Mouse (Mus musculus): ENCODE results near the gene Ptpn6. TPM values are rescaled to one million over a fixed set of nuclear protein-coding genes. Genes with fewer than 3 reads are reported as not detected.

The Ptpn6 gene
- polyA plus RNA-seq, 1 experiment from 2014 or later, result 7.9 TPM

GRCm38 (mm10) chr6:124717968-124718367, 20.5 kb downstream of the Ptpn6 start:
- WGBS, result 81% methylated on average over 13 of the region's 13 CpGs
- Histone ChIP-seq H3K4me1 (replicated peaks; ENCODE audit: control insufficient read depth, insufficient read depth, low read length) (peaks cover 5% of the 10 kb centered on the region; the same call in 1 of the 2 replicates), H3K9ac (ENCODE audit: low read depth, low read length) (no peak overlapping the region), H3K27me3 (ENCODE audit: control insufficient read depth, insufficient read depth, low read length) (no peaks in the 10 kb centered on the region), H3K27ac (ENCODE audit: low read depth, low read length) (no peak overlapping the region), H3K36me3 (ENCODE audit: control insufficient read depth, insufficient read depth, low read length) (peaks cover 13% of the 10 kb centered on the region), H3K9me3 (ENCODE audit: control insufficient read depth, low read length) (no peaks in the 10 kb centered on the region), H3K4me3 (ENCODE audit: low read depth, low read length) (no peak overlapping the region), H3K4me2 (replicated peaks; ENCODE audit: low read depth, low read length) (no peak overlapping the region)
- DNase-seq (ENCODE audit: low spot score) (no peak), ATAC-seq (ENCODE audit: low FRiP score) (0 out of 2 replicates have a peak, but pooled peaks have one; percentile 11)

DNA sequence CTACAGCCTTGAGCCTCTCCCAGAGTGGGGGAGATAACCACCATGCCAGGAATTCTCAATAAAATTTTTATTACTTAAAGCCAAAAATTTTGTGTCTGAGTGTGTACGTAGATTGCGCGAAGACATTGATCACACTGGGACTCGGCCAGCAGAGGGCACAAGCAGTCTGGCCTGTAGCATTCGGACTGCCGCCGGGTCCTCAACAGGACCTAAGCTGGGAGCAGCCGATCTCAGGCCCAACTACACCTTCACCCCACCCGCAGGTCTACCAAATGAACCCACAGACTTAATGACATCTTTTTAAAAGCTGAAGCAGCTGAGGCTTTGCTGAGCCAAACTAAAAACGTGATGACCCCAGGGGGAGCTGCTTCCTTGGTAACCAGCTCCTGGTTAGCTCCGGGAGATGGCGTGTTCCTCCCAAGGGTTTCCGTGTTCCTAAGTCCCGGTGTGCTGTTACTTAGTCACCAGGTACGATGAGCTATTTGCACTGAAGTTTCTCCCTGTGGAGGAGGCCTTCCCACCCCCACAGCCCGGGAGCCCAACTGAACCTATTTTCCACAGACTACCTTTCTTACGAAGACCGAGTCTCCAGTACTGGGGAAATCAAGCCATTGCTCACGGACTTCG, 21.5 kb downstream of the Ptpn6 start:
- peaks cover 13% of the 10 kb centered on the region for H3K36me3 ChIP-seq (ENCODE audit: control insufficient read depth, insufficient read depth, low read length)
- no peak overlapping the region for H3K9ac ChIP-seq (ENCODE audit: low read depth, low read length)
- DNase-seq (ENCODE audit: low spot score), result peak; percentile 68
- 77% methylated on average over 20 of the region's 20 CpGs for WGBS
- H3K9me3 ChIP-seq (ENCODE audit: control insufficient read depth, low read length), result no peaks in the 10 kb centered on the region
- ATAC-seq (ENCODE audit: low FRiP score), result no peak
- no peaks in the 10 kb centered on the region for H3K27me3 ChIP-seq (ENCODE audit: control insufficient read depth, insufficient read depth, low read length)
- no peak overlapping the region for H3K27ac ChIP-seq (ENCODE audit: low read depth, low read length)
- H3K4me3 ChIP-seq (ENCODE audit: low read depth, low read length), result no peak overlapping the region
- no peak overlapping the region for H3K4me2 ChIP-seq (replicated peaks; ENCODE audit: low read depth, low read length)
- H3K4me1 ChIP-seq (replicated peaks; ENCODE audit: control insufficient read depth, insufficient read depth, low read length), result peaks cover 7% of the 10 kb centered on the region; the same call in 1 of the 2 replicates

DNA sequence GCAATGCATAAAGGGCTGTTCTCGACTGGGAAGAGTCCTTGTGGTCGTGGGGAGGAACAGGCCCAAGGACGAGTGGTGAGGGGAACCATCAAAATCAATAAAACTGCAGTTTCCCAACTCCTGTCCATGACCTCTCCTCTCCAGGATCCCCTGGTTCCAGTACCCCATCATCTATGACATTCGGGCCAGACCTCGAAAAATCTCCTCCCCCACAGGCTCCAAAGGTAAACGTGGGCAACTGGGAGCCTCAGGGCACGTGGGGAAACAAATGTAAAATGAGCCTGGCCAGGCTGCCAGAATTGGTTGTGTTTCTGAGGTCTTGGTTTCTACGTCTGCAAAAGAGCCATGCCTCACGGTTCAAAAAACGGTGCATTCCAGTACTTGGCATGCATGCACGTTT, 25.6 kb downstream of the Ptpn6 start:
- ATAC-seq (ENCODE audit: low FRiP score) (no peak), DNase-seq (ENCODE audit: low spot score) (no peak)
- H3K27ac ChIP-seq (ENCODE audit: low read depth, low read length), result peak overlapping the region; percentile 17; the same call in 1 of the 2 replicates
- no peaks in the 10 kb centered on the region for H3K27me3 ChIP-seq (ENCODE audit: control insufficient read depth, insufficient read depth, low read length)
- peaks cover 12% of the 10 kb centered on the region; the same call in 1 of the 2 replicates for H3K4me1 ChIP-seq (replicated peaks; ENCODE audit: control insufficient read depth, insufficient read depth, low read length)
- H3K4me2 ChIP-seq (replicated peaks; ENCODE audit: low read depth, low read length), result peak overlapping the region; percentile 97
- no peaks in the 10 kb centered on the region for H3K9me3 ChIP-seq (ENCODE audit: control insufficient read depth, low read length)
- peaks cover 13% of the 10 kb centered on the region for H3K36me3 ChIP-seq (ENCODE audit: control insufficient read depth, insufficient read depth, low read length)
- peak overlapping the region; percentile 76 for H3K4me3 ChIP-seq (ENCODE audit: low read depth, low read length)
- WGBS, result 25% methylated on average over 11 of the region's 11 CpGs
- H3K9ac ChIP-seq (ENCODE audit: low read depth, low read length), result peak overlapping the region; percentile 92

GRCm38 (mm10) chr6:124711824-124712782, 26.4 kb downstream of the Ptpn6 start, which contains the start of the genes Emg1 and Phb2:
Gene Emg1, minus strand, starts transcription at chr6:124712178.
Gene Phb2, plus strand, starts transcription at chr6:124712336.
- ATAC-seq (ENCODE audit: low FRiP score), result peak; percentile 97
- WGBS, result under 1% methylated on average over 68 of the region's 76 CpGs
- Histone ChIP-seq H3K9ac (ENCODE audit: low read depth, low read length) (peak within 1 kb of the TSS; percentile 92), H3K4me1 (replicated peaks; ENCODE audit: control insufficient read depth, insufficient read depth, low read length) (peaks cover 12% of the 10 kb centered on the region; the same call in 1 of the 2 replicates), H3K36me3 (ENCODE audit: control insufficient read depth, insufficient read depth, low read length) (peaks cover 13% of the 10 kb centered on the region), H3K9me3 (ENCODE audit: control insufficient read depth, low read length) (no peaks in the 10 kb centered on the region), H3K27ac (ENCODE audit: low read depth, low read length) (peak within 1 kb of the TSS; percentile 58), H3K4me2 (replicated peaks; ENCODE audit: low read depth, low read length) (peak within 1 kb of the TSS; percentile 97), H3K4me3 (ENCODE audit: low read depth, low read length) (peak within 1 kb of the TSS; percentile 76), H3K27me3 (ENCODE audit: control insufficient read depth, insufficient read depth, low read length) (no peaks in the 10 kb centered on the region)
- DNase-seq (ENCODE audit: low spot score), result peak; percentile 99

DNA sequence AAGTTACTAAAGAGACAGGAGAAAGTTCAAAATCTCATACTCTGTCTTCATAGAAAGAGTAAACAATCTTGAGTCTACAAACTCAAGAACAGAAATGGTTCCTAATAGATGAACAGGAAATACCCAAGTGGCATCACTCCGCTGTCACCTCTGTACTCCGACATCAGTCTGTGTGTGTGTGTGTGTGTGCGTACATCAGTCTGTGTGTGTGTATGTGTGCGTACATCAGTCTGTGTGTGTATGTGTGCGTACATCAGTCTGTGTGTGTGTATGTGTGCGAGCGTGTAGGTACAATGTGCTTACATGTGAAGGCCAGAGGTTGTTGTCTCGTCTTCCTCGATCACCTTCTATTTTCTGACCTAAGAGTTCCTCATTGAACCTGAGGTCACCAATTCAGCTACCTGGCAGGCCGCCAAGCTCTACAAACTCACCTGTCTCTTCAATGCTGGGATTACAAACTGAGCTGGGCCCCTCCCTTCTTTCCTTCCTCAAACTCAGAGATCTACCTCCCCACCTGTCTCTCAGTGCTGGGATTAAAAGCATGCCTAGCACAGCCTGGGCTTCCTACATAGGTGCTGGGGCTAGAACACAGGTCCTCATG, 30.1 kb downstream of the Ptpn6 start:
- Histone ChIP-seq H3K27me3 (ENCODE audit: control insufficient read depth, insufficient read depth, low read length) (no peaks in the 10 kb centered on the region), H3K36me3 (ENCODE audit: control insufficient read depth, insufficient read depth, low read length) (peaks cover 14% of the 10 kb centered on the region; the same call in 1 of the 2 replicates), H3K4me2 (replicated peaks; ENCODE audit: low read depth, low read length) (no peak overlapping the region), H3K9ac (ENCODE audit: low read depth, low read length) (no peak overlapping the region), H3K4me1 (replicated peaks; ENCODE audit: control insufficient read depth, insufficient read depth, low read length) (peaks cover 10% of the 10 kb centered on the region; the same call in 1 of the 2 replicates), H3K27ac (ENCODE audit: low read depth, low read length) (no peak overlapping the region), H3K4me3 (ENCODE audit: low read depth, low read length) (no peak overlapping the region), H3K9me3 (ENCODE audit: control insufficient read depth, low read length) (no peaks in the 10 kb centered on the region)
- no peak for DNase-seq (ENCODE audit: low spot score)
- 95% methylated on average over 10 of the region's 10 CpGs for WGBS
- no peak for ATAC-seq (ENCODE audit: low FRiP score)

DNA sequence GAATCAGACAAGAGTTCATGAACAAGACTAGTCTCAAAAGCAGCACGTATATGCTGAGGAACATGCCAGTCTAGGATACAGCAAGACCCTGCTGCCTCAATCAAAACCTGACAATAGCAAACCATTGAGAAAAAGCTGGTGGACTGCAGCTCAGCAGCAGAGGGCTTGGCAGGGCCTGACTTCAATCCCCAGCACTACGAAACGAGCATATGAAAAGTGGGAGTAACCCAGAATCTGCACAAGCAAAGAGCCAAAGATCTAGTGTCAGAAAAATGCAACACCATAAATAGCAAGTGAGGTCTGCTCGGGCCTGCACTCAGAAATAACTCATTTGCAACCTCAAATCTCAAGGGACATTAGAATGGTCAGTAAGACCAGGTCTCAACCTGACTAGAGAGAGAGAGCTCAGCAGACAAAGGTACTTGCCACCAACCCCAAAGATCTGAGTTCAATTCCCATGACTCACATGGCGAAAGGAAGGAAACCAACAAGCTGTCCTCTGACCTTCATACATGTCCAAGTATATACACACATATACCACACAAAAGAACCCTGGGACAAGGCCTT, 32.4 kb downstream of the Ptpn6 start:
- H3K4me1 ChIP-seq (replicated peaks; ENCODE audit: control insufficient read depth, insufficient read depth, low read length), result peaks cover 5% of the 10 kb centered on the region; the same call in 1 of the 2 replicates
- no peaks in the 10 kb centered on the region for H3K27me3 ChIP-seq (ENCODE audit: control insufficient read depth, insufficient read depth, low read length)
- H3K27ac ChIP-seq (ENCODE audit: low read depth, low read length), result no peak overlapping the region
- peaks cover 18% of the 10 kb centered on the region for H3K36me3 ChIP-seq (ENCODE audit: control insufficient read depth, insufficient read depth, low read length)
- no peak overlapping the region for H3K9ac ChIP-seq (ENCODE audit: low read depth, low read length)
- DNase-seq (ENCODE audit: low spot score) (no peak), ATAC-seq (ENCODE audit: low FRiP score) (no peak)
- no peak overlapping the region for H3K4me3 ChIP-seq (ENCODE audit: low read depth, low read length)
- WGBS, result 87% methylated on average over 5 of the region's 5 CpGs
- no peaks in the 10 kb centered on the region for H3K9me3 ChIP-seq (ENCODE audit: control insufficient read depth, low read length)
- H3K4me2 ChIP-seq (replicated peaks; ENCODE audit: low read depth, low read length), result no peak overlapping the region

DNA sequence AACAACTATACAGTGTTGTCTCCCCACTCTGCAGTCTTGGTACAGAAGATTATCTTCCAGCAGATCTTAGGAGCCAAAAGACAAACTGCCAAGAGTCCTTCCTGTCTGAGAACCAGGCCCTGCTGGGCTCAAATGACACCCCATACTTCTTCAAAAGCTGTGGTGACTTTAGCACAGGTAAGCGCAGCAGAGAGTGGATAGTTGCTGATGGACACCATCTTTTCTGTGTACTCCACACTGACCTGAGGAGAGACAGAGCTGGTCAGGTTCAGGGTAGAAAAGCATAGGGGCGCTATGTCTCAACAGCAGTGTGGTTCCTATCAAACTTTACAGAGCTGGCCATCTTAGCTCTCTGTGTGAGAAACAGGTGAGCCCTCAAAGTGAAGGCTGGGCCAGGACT, 34.1 kb downstream of the Ptpn6 start:
- ATAC-seq (ENCODE audit: low FRiP score) (no peak), DNase-seq (ENCODE audit: low spot score) (no peak)
- no peak overlapping the region for H3K4me2 ChIP-seq (replicated peaks; ENCODE audit: low read depth, low read length)
- H3K9ac ChIP-seq (ENCODE audit: low read depth, low read length), result no peak overlapping the region
- 96% methylated on average over 2 of the region's 2 CpGs for WGBS
- no peak overlapping the region for H3K4me3 ChIP-seq (ENCODE audit: low read depth, low read length)
- H3K9me3 ChIP-seq (ENCODE audit: control insufficient read depth, low read length), result no peaks in the 10 kb centered on the region
- H3K4me1 ChIP-seq (replicated peaks; ENCODE audit: control insufficient read depth, insufficient read depth, low read length), result 0 out of 2 replicates have a peak, but pooled peaks cover 1% of the 10 kb centered on the region
- no peak overlapping the region for H3K27ac ChIP-seq (ENCODE audit: low read depth, low read length)
- H3K27me3 ChIP-seq (ENCODE audit: control insufficient read depth, insufficient read depth, low read length), result no peaks in the 10 kb centered on the region
- peaks cover 18% of the 10 kb centered on the region for H3K36me3 ChIP-seq (ENCODE audit: control insufficient read depth, insufficient read depth, low read length)

DNA sequence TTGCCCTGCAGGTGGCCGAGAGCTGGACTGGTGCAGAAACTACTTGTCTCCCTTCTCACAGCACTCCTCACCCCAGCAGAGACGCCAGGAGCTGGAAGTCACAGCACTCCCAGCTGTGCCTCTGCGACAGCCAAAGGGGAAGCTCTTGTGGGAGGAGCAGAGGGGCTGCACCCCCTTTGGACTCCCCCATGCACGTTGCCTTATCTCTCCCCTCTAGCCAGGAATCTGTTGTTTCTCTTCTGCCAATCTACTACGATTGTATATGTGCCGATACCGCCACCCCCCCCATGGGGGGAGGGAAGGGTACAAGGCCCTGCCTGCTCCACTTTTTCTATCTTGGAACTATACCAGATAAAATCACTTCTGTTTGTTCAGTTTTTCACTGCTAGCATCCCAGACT, 34.7 kb downstream of the Ptpn6 start:
- H3K9me3 ChIP-seq (ENCODE audit: control insufficient read depth, low read length), result no peaks in the 10 kb centered on the region
- DNase-seq (ENCODE audit: low spot score) (no peak), ATAC-seq (ENCODE audit: low FRiP score) (no peak)
- no peaks in the 10 kb centered on the region for H3K27me3 ChIP-seq (ENCODE audit: control insufficient read depth, insufficient read depth, low read length)
- no peak overlapping the region for H3K4me2 ChIP-seq (replicated peaks; ENCODE audit: low read depth, low read length)
- no peak overlapping the region for H3K9ac ChIP-seq (ENCODE audit: low read depth, low read length)
- peaks cover 18% of the 10 kb centered on the region for H3K36me3 ChIP-seq (ENCODE audit: control insufficient read depth, insufficient read depth, low read length)
- H3K4me3 ChIP-seq (ENCODE audit: low read depth, low read length), result no peak overlapping the region
- no peak overlapping the region for H3K27ac ChIP-seq (ENCODE audit: low read depth, low read length)
- 87% methylated on average over 7 of the region's 7 CpGs for WGBS
- H3K4me1 ChIP-seq (replicated peaks; ENCODE audit: control insufficient read depth, insufficient read depth, low read length), result no peaks in the 10 kb centered on the region

Data from hindbrain, embryonic 11.5 days (tissue).